Mouse (Mus musculus): ENCODE measurements at regions not wholly inside any gene's neighbourhood (a gene's known extent, or its start where the extent isn't known, plus 50 kb on each side); places are given as distances from the start of the nearest gene placed in this dataset.

DNA sequence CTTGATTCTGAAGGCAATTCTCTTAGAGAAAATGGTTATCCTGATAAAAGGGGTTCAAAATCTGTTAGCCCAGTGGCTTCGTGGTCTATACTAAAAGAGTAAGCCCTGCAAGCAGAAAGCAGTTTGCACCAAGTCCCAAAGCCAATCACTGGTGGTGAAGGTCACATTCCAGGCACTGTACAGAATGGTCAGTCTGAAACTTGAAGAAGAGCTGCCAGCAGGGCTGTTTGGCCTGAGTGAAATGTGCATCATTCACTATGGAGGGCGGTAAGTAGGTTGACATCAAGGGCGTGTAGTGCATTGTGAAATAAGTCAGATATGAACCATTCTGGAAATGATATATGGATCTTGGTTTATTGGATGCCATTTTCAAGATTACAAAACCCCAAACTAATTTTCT, 136.9 kb upstream of the 4930412O13Rik start:
- H3K4me2 ChIP-seq (ENCODE audit: low read length): no peak overlapping the region
- no peak for ATAC-seq (ENCODE audit: insufficient number of reproducible peaks, insufficient read depth, low FRiP score, low read depth)
- 84% methylated on average over 3 of the region's 3 CpGs for WGBS
- no peak overlapping the region for H3K4me3 ChIP-seq (ENCODE audit: control insufficient read depth in 1 of 2, insufficient read depth in 1 of 2, low read depth in 1 of 2, low read length in 2 of 2)
- H3K9me3 ChIP-seq (ENCODE audit: control insufficient read depth, low read length): no peaks in the 10 kb centered on the region
- no peaks in the 10 kb centered on the region for H3K27me3 ChIP-seq (ENCODE audit: control insufficient read depth, insufficient read depth, low read length)
- H3K9ac ChIP-seq (ENCODE audit: low read length): no peak overlapping the region
- H3K4me1 ChIP-seq (ENCODE audit: control insufficient read depth in 2 of 2, insufficient read depth in 2 of 2, low read length in 2 of 2): no peaks in the 10 kb centered on the region; a peak in 1 of 4 replicates
- no peak overlapping the region for H3K27ac ChIP-seq (replicated peaks in 1 of 2; ENCODE audit: control insufficient read depth in 1 of 2, insufficient read depth in 1 of 2, low read depth in 2 of 2, low read length in 2 of 2)
- no peaks in the 10 kb centered on the region for H3K36me3 ChIP-seq (ENCODE audit: control insufficient read depth, insufficient read depth, low read length)

DNA sequence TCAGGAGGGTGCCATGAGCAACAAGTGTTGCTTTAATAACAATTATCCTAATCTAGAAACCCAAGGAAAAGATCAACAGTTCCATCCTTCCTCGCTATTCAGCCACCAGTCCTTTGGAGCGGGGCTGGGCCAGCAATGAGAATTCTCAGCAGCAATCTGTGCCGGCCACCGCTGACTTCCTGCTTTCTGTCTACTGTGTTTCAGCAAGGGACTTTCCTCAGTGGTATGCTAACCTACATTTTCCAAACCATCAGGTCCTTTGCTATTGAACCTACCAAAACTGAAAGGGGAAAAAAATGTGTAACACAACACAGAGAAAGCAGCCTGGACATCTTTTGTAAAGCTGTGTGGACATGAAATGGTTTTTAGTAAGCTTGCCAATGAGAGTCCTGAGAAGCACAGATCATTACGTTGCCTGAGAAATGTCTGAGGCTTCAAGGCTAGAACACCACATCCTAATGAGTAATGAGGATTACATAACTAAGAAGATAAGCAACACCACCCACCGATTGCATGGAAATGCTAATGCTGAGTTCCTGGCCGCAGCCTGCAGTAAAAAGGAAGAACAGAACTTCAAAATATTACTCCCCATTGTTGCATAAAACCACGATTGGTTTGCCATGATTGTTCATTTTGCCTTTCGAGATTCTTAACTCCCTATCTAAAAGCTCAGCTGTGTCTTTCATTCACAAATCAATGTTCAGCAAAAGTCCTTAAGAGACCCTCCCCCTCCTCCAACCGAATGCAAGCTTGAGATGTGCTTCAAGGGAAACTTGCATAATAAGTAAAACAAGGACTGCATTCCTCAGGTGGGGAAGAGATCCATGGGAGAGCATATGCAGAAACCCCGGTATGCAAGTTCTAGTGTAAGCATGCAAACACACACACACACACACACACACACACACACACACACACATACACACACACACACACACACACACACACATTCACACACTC, 130.9 kb upstream of the 4930412O13Rik start:
- 39% methylated on average over 11 of the region's 11 CpGs for WGBS
- Histone ChIP-seq H3K4me3 (ENCODE audit: control insufficient read depth in 1 of 2, insufficient read depth in 1 of 2, low read depth in 1 of 2, low read length in 2 of 2) (no peak overlapping the region), H3K4me1 (ENCODE audit: control insufficient read depth in 2 of 2, insufficient read depth in 2 of 2, low read length in 2 of 2) (no peaks in the 10 kb centered on the region), H3K36me3 (ENCODE audit: control insufficient read depth, insufficient read depth, low read length) (no peaks in the 10 kb centered on the region), H3K9me3 (ENCODE audit: control insufficient read depth, low read length) (no peaks in the 10 kb centered on the region), H3K27ac (replicated peaks in 1 of 2; ENCODE audit: control insufficient read depth in 1 of 2, insufficient read depth in 1 of 2, low read depth in 2 of 2, low read length in 2 of 2) (no peak overlapping the region), H3K4me2 (ENCODE audit: low read length) (no peak overlapping the region), H3K27me3 (ENCODE audit: control insufficient read depth, insufficient read depth, low read length) (no peaks in the 10 kb centered on the region), H3K9ac (ENCODE audit: low read length) (no peak overlapping the region)
- ATAC-seq (ENCODE audit: insufficient number of reproducible peaks, insufficient read depth, low FRiP score, low read depth): no peak

DNA sequence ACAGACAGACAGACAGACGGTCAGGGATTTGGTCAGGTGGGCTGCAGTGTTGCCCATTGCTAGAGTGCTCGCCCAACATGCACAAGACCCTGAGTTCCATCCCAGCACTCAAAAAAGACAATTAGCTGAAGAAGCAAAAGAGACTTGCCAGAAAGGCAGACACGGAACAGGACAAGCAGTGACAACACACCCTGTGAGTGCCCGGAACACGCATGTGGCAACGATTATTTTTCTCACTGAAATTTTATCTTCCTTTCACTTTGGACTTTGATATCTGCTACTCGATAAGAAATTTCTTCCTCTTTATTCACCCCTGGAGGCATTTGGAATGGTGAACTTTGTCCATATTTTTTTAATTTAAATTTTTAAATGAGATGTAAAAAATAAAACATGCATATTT, 127.4 kb upstream of the 4930412O13Rik start:
- 82% methylated on average over 7 of the region's 7 CpGs for WGBS
- Histone ChIP-seq H3K9me3 (ENCODE audit: control insufficient read depth, low read length) (no peaks in the 10 kb centered on the region), H3K4me1 (ENCODE audit: control insufficient read depth in 2 of 2, insufficient read depth in 2 of 2, low read length in 2 of 2) (no peaks in the 10 kb centered on the region), H3K4me2 (ENCODE audit: low read length) (no peak overlapping the region), H3K27ac (replicated peaks in 1 of 2; ENCODE audit: control insufficient read depth in 1 of 2, insufficient read depth in 1 of 2, low read depth in 2 of 2, low read length in 2 of 2) (no peak overlapping the region), H3K9ac (ENCODE audit: low read length) (no peak overlapping the region), H3K36me3 (ENCODE audit: control insufficient read depth, insufficient read depth, low read length) (no peaks in the 10 kb centered on the region), H3K27me3 (ENCODE audit: control insufficient read depth, insufficient read depth, low read length) (no peaks in the 10 kb centered on the region), H3K4me3 (ENCODE audit: control insufficient read depth in 1 of 2, insufficient read depth in 1 of 2, low read depth in 1 of 2, low read length in 2 of 2) (no peak overlapping the region)
- no peak for ATAC-seq (ENCODE audit: insufficient number of reproducible peaks, insufficient read depth, low FRiP score, low read depth)

DNA sequence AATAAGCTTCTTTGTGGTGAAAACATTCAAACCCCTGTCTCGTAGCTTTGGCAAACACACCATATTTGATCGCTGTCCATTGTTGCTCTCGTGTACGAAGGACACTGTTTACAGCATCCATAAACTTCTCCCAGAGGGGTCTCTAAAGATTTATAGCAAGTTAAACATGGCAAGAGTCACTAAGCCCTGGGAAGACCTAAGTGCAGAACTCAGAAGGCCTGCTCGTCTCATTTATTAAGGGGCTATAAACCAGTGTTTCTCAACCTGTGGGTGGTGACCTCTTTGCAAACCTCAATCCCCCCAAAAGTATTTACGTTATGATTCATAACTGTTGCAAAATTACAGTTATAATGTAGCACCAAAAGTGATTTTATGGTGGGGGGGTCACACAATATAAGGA, 126.9 kb upstream of the 4930412O13Rik start:
- no peak overlapping the region for H3K4me3 ChIP-seq (ENCODE audit: control insufficient read depth in 1 of 2, insufficient read depth in 1 of 2, low read depth in 1 of 2, low read length in 2 of 2)
- no peak overlapping the region for H3K27ac ChIP-seq (replicated peaks in 1 of 2; ENCODE audit: control insufficient read depth in 1 of 2, insufficient read depth in 1 of 2, low read depth in 2 of 2, low read length in 2 of 2)
- H3K36me3 ChIP-seq (ENCODE audit: control insufficient read depth, insufficient read depth, low read length): no peaks in the 10 kb centered on the region
- WGBS: 89% methylated on average over 6 of the region's 6 CpGs
- ATAC-seq (ENCODE audit: insufficient number of reproducible peaks, insufficient read depth, low FRiP score, low read depth): no peak
- H3K4me2 ChIP-seq (ENCODE audit: low read length): no peak overlapping the region
- no peaks in the 10 kb centered on the region for H3K9me3 ChIP-seq (ENCODE audit: control insufficient read depth, low read length)
- no peaks in the 10 kb centered on the region for H3K27me3 ChIP-seq (ENCODE audit: control insufficient read depth, insufficient read depth, low read length)
- no peaks in the 10 kb centered on the region for H3K4me1 ChIP-seq (ENCODE audit: control insufficient read depth in 2 of 2, insufficient read depth in 2 of 2, low read length in 2 of 2)
- H3K9ac ChIP-seq (ENCODE audit: low read length): no peak overlapping the region

DNA sequence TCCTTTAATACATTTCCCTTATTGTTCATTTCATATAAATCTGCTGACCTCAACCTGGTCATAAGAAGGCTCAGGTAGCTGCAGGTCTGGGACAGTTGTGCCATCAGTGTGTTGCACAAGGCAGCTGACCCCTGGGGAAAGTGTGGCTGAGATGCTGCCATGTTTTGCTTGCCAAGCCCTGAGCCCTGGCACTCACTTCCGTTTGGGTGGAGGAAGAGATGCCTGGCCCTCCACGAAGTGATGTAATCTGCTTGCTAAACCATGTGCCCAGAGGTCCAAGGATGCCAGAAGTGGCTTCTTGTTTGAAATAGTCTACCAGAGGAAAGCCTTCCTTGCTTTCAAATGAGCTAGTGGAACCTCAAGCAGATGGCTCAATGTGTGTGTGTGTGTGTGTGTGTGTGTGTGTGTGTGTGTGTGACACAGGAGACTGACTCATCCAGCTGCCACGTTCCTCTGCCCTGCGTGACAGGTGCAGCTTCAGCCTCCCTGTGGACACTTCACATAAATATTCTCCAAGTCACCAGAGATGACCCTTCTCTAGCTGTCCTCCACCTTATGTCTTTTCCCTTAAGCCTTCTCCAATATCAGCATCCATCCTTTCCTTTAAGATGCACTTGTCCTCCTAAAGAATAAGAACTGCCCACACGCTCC, 123.2 kb upstream of the 4930412O13Rik start:
- 68% methylated on average over 5 of the region's 5 CpGs for WGBS
- no peak overlapping the region for H3K27ac ChIP-seq (replicated peaks in 1 of 2; ENCODE audit: control insufficient read depth in 1 of 2, insufficient read depth in 1 of 2, low read depth in 2 of 2, low read length in 2 of 2)
- no peaks in the 10 kb centered on the region for H3K9me3 ChIP-seq (ENCODE audit: control insufficient read depth, low read length)
- H3K4me3 ChIP-seq (ENCODE audit: control insufficient read depth in 1 of 2, insufficient read depth in 1 of 2, low read depth in 1 of 2, low read length in 2 of 2): no peak overlapping the region
- no peaks in the 10 kb centered on the region for H3K27me3 ChIP-seq (ENCODE audit: control insufficient read depth, insufficient read depth, low read length)
- no peak for ATAC-seq (ENCODE audit: insufficient number of reproducible peaks, insufficient read depth, low FRiP score, low read depth)
- H3K4me2 ChIP-seq (ENCODE audit: low read length): no peak overlapping the region
- H3K4me1 ChIP-seq (ENCODE audit: control insufficient read depth in 2 of 2, insufficient read depth in 2 of 2, low read length in 2 of 2): no peaks in the 10 kb centered on the region
- no peak overlapping the region for H3K9ac ChIP-seq (ENCODE audit: low read length)
- no peaks in the 10 kb centered on the region for H3K36me3 ChIP-seq (ENCODE audit: control insufficient read depth, insufficient read depth, low read length)

DNA sequence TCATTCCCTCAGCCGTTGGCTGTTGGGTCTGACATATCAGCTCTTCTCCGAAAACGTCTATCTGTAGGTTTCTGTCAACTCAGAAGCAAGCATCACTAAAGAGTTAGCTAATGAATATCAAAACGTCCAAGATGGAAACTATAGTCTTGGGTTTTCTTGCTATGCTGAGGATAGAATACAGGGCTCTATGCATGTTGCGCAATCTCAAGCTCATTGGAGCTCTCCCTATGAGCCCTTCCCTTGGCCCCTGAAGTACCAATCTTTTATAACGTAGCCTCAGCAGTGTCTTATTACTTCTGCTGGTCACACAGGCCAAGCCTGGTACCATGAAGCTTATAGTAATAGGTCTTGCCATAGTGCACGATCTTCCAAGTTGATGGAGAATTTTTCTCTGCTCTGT, 122.1 kb upstream of the 4930412O13Rik start:
- H3K4me1 ChIP-seq (ENCODE audit: control insufficient read depth in 2 of 2, insufficient read depth in 2 of 2, low read length in 2 of 2): no peaks in the 10 kb centered on the region
- 80% methylated on average over 7 of the region's 7 CpGs for WGBS
- H3K4me3 ChIP-seq (ENCODE audit: control insufficient read depth in 1 of 2, insufficient read depth in 1 of 2, low read depth in 1 of 2, low read length in 2 of 2): no peak overlapping the region
- ATAC-seq (ENCODE audit: insufficient number of reproducible peaks, insufficient read depth, low FRiP score, low read depth): no peak
- no peak overlapping the region for H3K4me2 ChIP-seq (ENCODE audit: low read length)
- no peaks in the 10 kb centered on the region for H3K9me3 ChIP-seq (ENCODE audit: control insufficient read depth, low read length)
- H3K36me3 ChIP-seq (ENCODE audit: control insufficient read depth, insufficient read depth, low read length): no peaks in the 10 kb centered on the region
- H3K9ac ChIP-seq (ENCODE audit: low read length): no peak overlapping the region
- H3K27me3 ChIP-seq (ENCODE audit: control insufficient read depth, insufficient read depth, low read length): no peaks in the 10 kb centered on the region
- H3K27ac ChIP-seq (replicated peaks in 1 of 2; ENCODE audit: control insufficient read depth in 1 of 2, insufficient read depth in 1 of 2, low read depth in 2 of 2, low read length in 2 of 2): no peak overlapping the region

DNA sequence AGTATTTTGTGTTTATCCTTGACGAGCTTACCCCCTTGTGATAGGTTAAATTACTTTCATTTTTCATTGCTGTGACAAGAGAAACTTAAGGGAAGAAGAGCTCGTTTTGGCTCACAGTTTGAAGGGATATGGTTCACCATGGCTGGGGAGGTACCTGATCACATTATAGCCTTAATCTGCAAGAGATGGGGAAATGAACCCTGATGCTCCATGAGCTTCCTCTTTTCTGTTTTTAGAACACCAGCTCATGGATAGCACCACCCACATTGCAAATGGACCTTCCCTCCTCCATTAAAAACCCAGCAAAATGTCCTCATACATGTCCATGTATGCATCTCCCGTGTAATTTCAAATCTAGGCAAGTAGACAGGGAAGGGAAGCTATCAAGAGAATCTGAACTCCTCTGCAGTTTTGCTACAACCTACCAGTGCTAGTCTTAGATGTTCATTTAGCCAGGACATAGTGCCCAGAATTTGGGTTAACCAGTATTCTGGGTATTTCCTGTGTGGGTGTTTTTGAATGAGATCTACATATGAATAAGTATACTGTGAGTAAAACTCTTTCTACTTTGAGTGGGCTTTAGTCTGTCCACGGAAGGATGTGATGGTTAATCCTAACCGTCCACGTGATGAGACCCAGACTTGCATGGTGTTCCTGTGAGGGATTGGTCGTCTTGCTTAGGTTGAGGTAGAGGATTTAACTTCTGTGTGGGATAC, 121.5 kb upstream of the 4930412O13Rik start:
- H3K4me2 ChIP-seq (ENCODE audit: low read length): no peak overlapping the region
- WGBS: 74% methylated on average over 7 of the region's 7 CpGs
- no peak for ATAC-seq (ENCODE audit: insufficient number of reproducible peaks, insufficient read depth, low FRiP score, low read depth)
- no peaks in the 10 kb centered on the region for H3K9me3 ChIP-seq (ENCODE audit: control insufficient read depth, low read length)
- H3K27me3 ChIP-seq (ENCODE audit: control insufficient read depth, insufficient read depth, low read length): no peaks in the 10 kb centered on the region
- no peaks in the 10 kb centered on the region for H3K4me1 ChIP-seq (ENCODE audit: control insufficient read depth in 2 of 2, insufficient read depth in 2 of 2, low read length in 2 of 2)
- no peak overlapping the region for H3K27ac ChIP-seq (replicated peaks in 1 of 2; ENCODE audit: control insufficient read depth in 1 of 2, insufficient read depth in 1 of 2, low read depth in 2 of 2, low read length in 2 of 2)
- no peaks in the 10 kb centered on the region for H3K36me3 ChIP-seq (ENCODE audit: control insufficient read depth, insufficient read depth, low read length)
- no peak overlapping the region for H3K4me3 ChIP-seq (ENCODE audit: control insufficient read depth in 1 of 2, insufficient read depth in 1 of 2, low read depth in 1 of 2, low read length in 2 of 2)
- no peak overlapping the region for H3K9ac ChIP-seq (ENCODE audit: low read length)

Data from heart, embryonic 14.5 days (tissue).